Mouse (Mus musculus): ENCODE measurements at regions not wholly inside any gene's neighbourhood (a gene's known extent, or its start where the extent isn't known, plus 50 kb on each side); places are given as distances from the start of the nearest gene placed in this dataset.

- no peak for DNase-seq
- no peak for TF ChIP-seq POLR2A (IDR thresholded peaks at IDR 0.05; ENCODE audit: borderline replicate concordance, insufficient read depth, low read length)
- no peak for TF ChIP-seq CTCF (IDR thresholded peaks at IDR 0.05; ENCODE audit: borderline replicate concordance, insufficient read depth, low read depth, low read length)
- H3K27ac ChIP-seq (ENCODE audit: insufficient read depth, low read length), result no peak overlapping the region; the same call in 1 of the 2 replicates
- no peaks in the 10 kb centered on the region for H3K4me1 ChIP-seq (ENCODE audit: control insufficient read depth, insufficient read depth, low read length)
- H3K27me3 ChIP-seq (ENCODE audit: control insufficient read depth, insufficient read depth, low read length), result no peaks in the 10 kb centered on the region
- no peak overlapping the region for H3K4me3 ChIP-seq (replicated peaks; ENCODE audit: insufficient read depth, low read depth, low read length)
- WGBS, result 69% methylated on average over 8 of the region's 8 CpGs
Measured at GRCm38 (mm10) chr9:122585228-122585627, 161.9 kb upstream of the Topaz1 start.

GRCm38 (mm10) chr9:122586421-122586820 is 160.7 kb upstream of the Topaz1 start:
- no peak for DNase-seq
- H3K4me1 ChIP-seq (ENCODE audit: control insufficient read depth, insufficient read depth, low read length), result no peaks in the 10 kb centered on the region
- no peak overlapping the region for H3K4me3 ChIP-seq (replicated peaks; ENCODE audit: insufficient read depth, low read depth, low read length)
- no peak overlapping the region for H3K27ac ChIP-seq (ENCODE audit: insufficient read depth, low read length)
- no peaks in the 10 kb centered on the region for H3K27me3 ChIP-seq (ENCODE audit: control insufficient read depth, insufficient read depth, low read length)
- no peak for TF ChIP-seq CTCF (IDR thresholded peaks at IDR 0.05; ENCODE audit: borderline replicate concordance, insufficient read depth, low read depth, low read length)
- no peak for TF ChIP-seq POLR2A (IDR thresholded peaks at IDR 0.05; ENCODE audit: borderline replicate concordance, insufficient read depth, low read length)
- 88% methylated on average over 6 of the region's 6 CpGs for WGBS

DNA sequence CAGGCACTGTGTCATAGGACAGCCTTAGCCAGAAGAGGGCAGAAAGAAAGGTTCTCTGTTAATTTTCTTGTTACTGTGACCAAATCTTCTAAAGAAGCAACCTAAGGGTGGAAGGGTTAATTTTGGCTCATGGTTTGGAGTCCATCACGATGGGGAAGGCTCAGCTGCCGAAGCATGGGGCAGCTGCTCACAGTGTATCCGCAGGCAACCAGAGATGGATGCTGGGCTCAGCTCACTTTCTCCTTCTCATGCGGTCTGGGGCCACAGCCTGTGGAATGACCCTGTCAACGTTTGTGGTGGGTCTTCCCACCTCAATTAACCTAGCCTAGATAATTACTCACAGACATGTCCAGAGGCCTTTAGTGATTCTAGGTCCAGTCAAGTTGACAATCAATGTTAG is 160.2 kb upstream of the Topaz1 start:
- Histone ChIP-seq H3K27me3 (ENCODE audit: control insufficient read depth, insufficient read depth, low read length) (no peaks in the 10 kb centered on the region), H3K4me1 (ENCODE audit: control insufficient read depth, insufficient read depth, low read length) (no peaks in the 10 kb centered on the region), H3K4me3 (replicated peaks; ENCODE audit: insufficient read depth, low read depth, low read length) (no peak overlapping the region), H3K27ac (ENCODE audit: insufficient read depth, low read length) (no peak overlapping the region)
- TF ChIP-seq CTCF (IDR thresholded peaks at IDR 0.05; ENCODE audit: borderline replicate concordance, insufficient read depth, low read depth, low read length) (no peak), POLR2A (IDR thresholded peaks at IDR 0.05; ENCODE audit: borderline replicate concordance, insufficient read depth, low read length) (no peak)
- DNase-seq, result no peak
- WGBS, result 54% methylated on average over 5 of the region's 5 CpGs

DNA sequence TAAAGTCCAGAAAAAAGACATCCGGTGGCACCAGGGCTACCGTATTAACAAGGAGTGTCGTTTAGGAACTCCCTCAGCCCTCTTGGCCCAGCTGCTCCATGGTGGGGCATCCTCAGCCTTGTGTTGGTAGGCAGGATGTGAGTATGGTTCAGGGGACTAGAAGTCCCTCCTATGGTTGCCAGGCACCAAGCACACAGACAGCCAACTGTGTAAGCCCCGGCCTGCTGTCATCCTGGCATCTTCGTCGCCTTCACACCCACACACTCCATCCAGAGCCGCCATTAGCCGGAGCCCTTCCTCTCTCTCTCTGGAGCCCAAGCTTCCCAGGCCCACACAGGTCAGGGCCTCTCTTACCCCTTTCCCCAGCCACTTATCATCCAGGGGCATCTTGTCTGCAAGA is 158.9 kb upstream of the Topaz1 start:
- Histone ChIP-seq H3K4me1 (ENCODE audit: control insufficient read depth, insufficient read depth, low read length) (no peaks in the 10 kb centered on the region), H3K4me3 (replicated peaks; ENCODE audit: insufficient read depth, low read depth, low read length) (no peak overlapping the region), H3K27me3 (ENCODE audit: control insufficient read depth, insufficient read depth, low read length) (no peaks in the 10 kb centered on the region), H3K27ac (ENCODE audit: insufficient read depth, low read length) (no peak overlapping the region)
- 28% methylated on average over 8 of the region's 8 CpGs for WGBS
- DNase-seq, result no peak
- TF ChIP-seq POLR2A (IDR thresholded peaks at IDR 0.05; ENCODE audit: borderline replicate concordance, insufficient read depth, low read length), result no peak
- TF ChIP-seq CTCF (IDR thresholded peaks at IDR 0.05; ENCODE audit: borderline replicate concordance, insufficient read depth, low read depth, low read length), result no peak

DNA sequence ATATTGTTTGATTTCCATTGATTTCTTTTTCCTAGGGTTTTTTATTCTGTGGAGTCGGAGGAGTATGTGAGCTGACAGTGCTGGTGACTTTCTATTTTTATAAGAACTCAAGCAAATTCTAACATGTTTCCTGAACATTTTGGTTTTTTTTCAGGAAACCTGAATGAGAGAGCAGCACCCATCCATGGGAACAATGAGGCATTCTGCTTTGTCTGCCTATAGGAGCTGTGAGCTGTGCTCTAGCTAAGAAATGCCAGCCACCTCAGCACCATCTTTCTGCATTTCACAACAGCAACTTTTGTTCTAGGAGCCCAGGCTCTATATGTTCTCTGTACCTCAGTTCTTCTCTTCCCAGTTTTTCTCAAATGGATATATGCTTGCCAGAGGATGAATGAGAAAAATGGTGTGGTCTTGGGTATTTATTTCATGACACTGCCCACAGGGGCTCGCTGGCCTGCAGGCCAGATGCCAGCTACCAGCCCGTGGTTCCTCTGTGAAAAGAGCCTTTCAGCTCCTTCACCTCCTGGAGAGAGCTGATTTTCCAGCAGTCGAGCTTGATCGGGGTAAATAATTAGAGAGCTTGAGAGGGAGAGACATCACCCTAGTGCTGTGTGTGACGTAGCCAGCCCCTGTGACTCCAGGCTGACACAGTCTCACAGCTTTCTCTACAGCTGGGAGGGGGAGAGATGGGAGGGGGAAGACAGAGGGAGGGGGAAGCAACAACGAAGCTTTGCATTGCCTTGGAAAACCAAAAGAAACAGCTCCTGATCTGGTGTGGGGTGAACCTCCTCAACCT is 154.1 kb upstream of the Topaz1 start:
- Histone ChIP-seq H3K27me3 (ENCODE audit: control insufficient read depth, insufficient read depth, low read length) (no peaks in the 10 kb centered on the region; the same call in 1 of the 2 replicates), H3K27ac (ENCODE audit: insufficient read depth, low read length) (no peak overlapping the region), H3K4me3 (replicated peaks; ENCODE audit: insufficient read depth, low read depth, low read length) (no peak overlapping the region), H3K4me1 (ENCODE audit: control insufficient read depth, insufficient read depth, low read length) (no peaks in the 10 kb centered on the region)
- DNase-seq, result no peak
- no peak for TF ChIP-seq CTCF (IDR thresholded peaks at IDR 0.05; ENCODE audit: borderline replicate concordance, insufficient read depth, low read depth, low read length)
- TF ChIP-seq POLR2A (IDR thresholded peaks at IDR 0.05; ENCODE audit: borderline replicate concordance, insufficient read depth, low read length), result no peak
- WGBS, result 13% methylated on average over 7 of the region's 7 CpGs

GRCm38 (mm10) chr9:122595120-122595943 is 151.8 kb upstream of the Topaz1 start:
- no peaks in the 10 kb centered on the region for H3K4me1 ChIP-seq (ENCODE audit: control insufficient read depth, insufficient read depth, low read length)
- no peak overlapping the region for H3K4me3 ChIP-seq (replicated peaks; ENCODE audit: insufficient read depth, low read depth, low read length)
- no peak overlapping the region for H3K27ac ChIP-seq (ENCODE audit: insufficient read depth, low read length)
- no peaks in the 10 kb centered on the region; the same call in 1 of the 2 replicates for H3K27me3 ChIP-seq (ENCODE audit: control insufficient read depth, insufficient read depth, low read length)
- TF ChIP-seq POLR2A (IDR thresholded peaks at IDR 0.05; ENCODE audit: borderline replicate concordance, insufficient read depth, low read length) (no peak), CTCF (IDR thresholded peaks at IDR 0.05; ENCODE audit: borderline replicate concordance, insufficient read depth, low read depth, low read length) (no peak)
- 4% methylated on average over 31 of the region's 31 CpGs for WGBS
- no peak for DNase-seq

DNA sequence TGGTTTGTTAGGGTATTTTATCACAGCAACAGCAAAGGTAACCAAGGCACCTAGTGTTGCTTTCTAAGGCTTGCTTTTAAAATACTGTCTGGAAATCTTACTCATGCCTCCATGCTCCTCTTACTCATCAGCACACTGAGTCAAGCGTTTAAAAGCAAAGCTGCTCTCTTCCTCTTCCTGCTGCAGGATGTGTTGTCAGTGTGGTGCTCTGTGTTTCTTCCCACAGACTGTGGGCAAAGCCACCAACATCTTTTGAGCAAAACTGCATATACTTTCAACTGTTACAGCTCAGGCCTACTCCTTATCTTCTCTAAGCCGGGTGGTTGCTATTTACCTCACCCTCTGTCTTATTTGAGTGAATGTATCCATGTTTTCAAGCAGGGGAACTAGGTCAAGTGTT is 144.0 kb upstream of the Topaz1 start:
- DNase-seq, result no peak
- no peak overlapping the region for H3K4me3 ChIP-seq (replicated peaks; ENCODE audit: insufficient read depth, low read depth, low read length)
- TF ChIP-seq POLR2A (IDR thresholded peaks at IDR 0.05; ENCODE audit: borderline replicate concordance, insufficient read depth, low read length) (no peak), CTCF (IDR thresholded peaks at IDR 0.05; ENCODE audit: borderline replicate concordance, insufficient read depth, low read depth, low read length) (no peak)
- no peaks in the 10 kb centered on the region for H3K4me1 ChIP-seq (ENCODE audit: control insufficient read depth, insufficient read depth, low read length)
- 86% methylated on average over 2 of the region's 2 CpGs for WGBS
- no peak overlapping the region for H3K27ac ChIP-seq (ENCODE audit: insufficient read depth, low read length)
- no peaks in the 10 kb centered on the region for H3K27me3 ChIP-seq (ENCODE audit: control insufficient read depth, insufficient read depth, low read length)

Measured in cerebellum, adult 2 months (tissue).